Mouse (Mus musculus) lung, adult 10 weeks (tissue): Measurements from ENCODE around the gene Cxcl17. TPM values are rescaled to one million over a fixed set of nuclear protein-coding genes. Genes with fewer than 3 reads are reported as not detected.

Experiments
- polyA plus RNA-seq: library from polyadenylated mRNA; stranded (reverse); fragments of 350-450 nt; fragmentation: Illumina TruSeq; extraction: RNeasy Lipid Tissue Mini Kit (QIAGEN cat#74804); gene quantifications from one replicate; pipeline ENCODE4 v1.2.3, GENCODE M21; 2014; ENCODE audit warnings: low read depth, low replicate concordance; ENCODE audit not compliant: insufficient read depth

Cxcl17 gene
- polyA plus RNA-seq: 74.9 TPM

DNA sequence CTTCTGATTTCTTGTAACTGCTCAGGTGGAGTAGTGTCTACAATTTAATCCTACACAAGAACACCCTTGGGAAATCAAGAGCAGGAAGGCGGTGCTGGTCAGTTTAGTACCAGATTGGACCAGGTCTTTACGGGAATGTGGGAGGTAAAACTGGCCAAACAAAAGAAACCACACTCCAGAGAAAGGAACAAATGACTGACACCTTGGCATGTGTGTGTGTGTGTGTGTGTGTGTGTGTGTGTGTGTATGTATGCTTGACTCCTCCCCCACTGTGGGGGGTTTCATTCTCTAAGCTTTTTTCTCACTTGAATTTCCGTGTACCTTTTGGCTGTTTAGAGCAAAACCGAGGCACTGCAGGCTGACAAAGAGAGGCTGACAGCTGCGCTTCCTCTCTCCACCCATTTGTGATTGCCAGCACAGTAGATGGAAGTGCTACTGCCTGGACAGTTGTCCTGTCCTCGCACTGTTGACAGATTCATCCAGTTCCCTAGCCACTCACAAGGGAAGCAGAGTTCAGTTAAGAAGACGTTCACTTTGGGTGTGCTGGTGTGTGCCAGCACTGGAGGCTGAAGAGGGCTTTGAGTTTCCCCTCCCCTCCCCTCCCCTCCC, at the start of gene Cxcl17:
TSS of gene Cxcl17 (minus strand) at position 54 of the 609 bp plus-strand sequence.

DNA sequence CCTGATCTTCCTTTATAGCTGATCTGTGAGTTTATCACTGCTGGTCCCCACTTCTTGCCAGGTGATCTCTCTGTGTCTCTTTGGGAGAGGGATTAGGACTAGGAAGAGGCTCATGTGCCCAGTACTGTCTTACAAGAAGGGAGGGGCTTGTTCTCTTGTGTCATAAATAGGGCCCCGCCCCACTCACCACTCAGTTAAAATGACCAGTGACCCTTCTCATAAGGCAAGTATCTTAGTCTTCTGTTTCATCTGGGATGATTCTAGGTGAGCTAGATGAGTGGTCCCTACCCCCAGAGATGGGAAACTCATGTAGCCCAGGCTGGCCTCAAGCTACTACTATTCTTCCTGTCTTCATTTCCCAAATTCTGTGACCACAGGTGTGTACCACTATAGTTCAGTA, 14.1 kb downstream of the Cxcl17 start, which contains the start of gene Lipe:
TSS of gene Lipe (minus strand) at position 101 of the 400 bp plus-strand sequence.

DNA sequence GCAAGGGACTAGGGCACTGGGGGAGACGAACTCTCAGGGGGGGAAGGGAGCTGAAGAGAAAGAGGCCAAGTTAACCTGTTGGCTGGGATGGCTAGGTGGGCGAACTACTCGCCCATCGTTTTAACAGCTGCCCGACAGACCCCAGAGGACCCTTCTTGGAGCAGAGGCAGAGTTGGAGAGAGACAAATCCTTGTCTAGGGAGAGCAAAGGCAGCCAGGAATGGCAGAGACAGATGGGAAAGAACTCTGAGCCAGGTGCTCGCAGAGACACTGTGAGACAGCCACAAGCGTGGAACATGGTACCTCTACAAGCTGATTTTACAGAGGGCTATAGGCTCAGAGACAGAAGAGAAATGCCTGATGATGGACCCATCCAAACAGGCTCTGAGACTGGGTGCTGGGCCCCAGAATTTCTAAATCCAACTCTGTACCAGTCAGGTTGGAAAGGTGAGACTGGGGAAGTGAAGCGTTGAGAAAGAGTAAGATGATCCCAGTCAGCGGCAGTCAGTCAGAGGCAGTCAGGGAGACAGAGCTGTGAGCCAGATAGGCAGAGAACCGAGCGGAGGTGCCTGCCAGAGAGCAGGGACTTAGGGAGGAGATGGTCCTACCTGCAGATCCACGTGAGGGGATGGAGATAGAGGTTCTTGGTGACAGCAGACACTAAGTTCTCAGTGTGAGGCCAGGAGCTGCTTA, 43.5 kb downstream of the Cxcl17 start, which contains the start of gene Cnfn:
TSS of gene Cnfn (minus strand) at position 667 of the 692 bp plus-strand sequence.

Other genes starting within 250 kb of the Cxcl17 start
- 1.9 TPM for gene Pou2f2, start 233.2 kb downstream of the Cxcl17 start, polyA plus RNA-seq
- 16.3 TPM for gene Dedd2, start 192.3 kb downstream of the Cxcl17 start, polyA plus RNA-seq
- 2.4 TPM for gene Zfp526, start 191.5 kb downstream of the Cxcl17 start, polyA plus RNA-seq
- gene Gsk3a, start 175.0 kb downstream of the Cxcl17 start, polyA plus RNA-seq: 41.0 TPM
- 10.8 TPM for gene Erf, start 162.1 kb downstream of the Cxcl17 start, polyA plus RNA-seq
- 42.0 TPM for gene Cic, start 145.2 kb downstream of the Cxcl17 start, polyA plus RNA-seq
- 31.8 TPM for gene Pafah1b3, start 114.9 kb downstream of the Cxcl17 start, polyA plus RNA-seq
- gene Prr19, start 111.5 kb downstream of the Cxcl17 start, polyA plus RNA-seq: not detected
- not detected for gene Tmem145, start 106.8 kb downstream of the Cxcl17 start, polyA plus RNA-seq
- 11.5 TPM for gene Megf8, start 95.7 kb downstream of the Cxcl17 start, polyA plus RNA-seq
- not detected for gene Cnfn, start 43.2 kb downstream of the Cxcl17 start, polyA plus RNA-seq
- gene Lipe, start 14.2 kb downstream of the Cxcl17 start, polyA plus RNA-seq: 37.0 TPM
- 16.5 TPM for gene Ceacam1, start 64.7 kb upstream of the Cxcl17 start, polyA plus RNA-seq
- not detected for gene Ceacam2, start 127.0 kb upstream of the Cxcl17 start, polyA plus RNA-seq
- not detected for gene Erich4, start 203.0 kb upstream of the Cxcl17 start, polyA plus RNA-seq
- gene Dmac2, start 206.5 kb upstream of the Cxcl17 start, polyA plus RNA-seq: 16.3 TPM
- 5.4 TPM for gene B3gnt8, start 213.8 kb upstream of the Cxcl17 start, polyA plus RNA-seq
- 46.0 TPM for gene Bckdha, start 246.1 kb upstream of the Cxcl17 start, polyA plus RNA-seq
- gene Exosc5, start 246.3 kb upstream of the Cxcl17 start, polyA plus RNA-seq: 41.6 TPM